In genomic region chr9:44719632-44720357, GRCm38 (mm10) we compare ENCODE assay signal across 7 mouse cellular contexts. TPM values are rescaled to one million over a fixed set of nuclear protein-coding genes. Genes with fewer than 3 reads are reported as not detected.
DNase-seq lines count a peak whose midpoint lies in the region; ATAC-seq lines count a peak whose summit lies in the region.

No protein-coding gene starts in this region.

- H3K4me1 ChIP-seq in forebrain, embryonic 11.5 days (replicated peaks; ENCODE audit: control insufficient read depth, insufficient read depth, low read length), result peaks cover 22% of the 10 kb centered on the region; the same call in 1 of the 2 replicates
- H3K4me1 ChIP-seq in intestine, embryonic 16.5 days (ENCODE audit: control insufficient read depth, insufficient read depth, low read length), result peaks cover 25% of the 10 kb centered on the region

- no peak overlapping the region for H3K27ac ChIP-seq in forebrain, embryonic 11.5 days (ENCODE audit: low read depth, low read length)
- H3K27ac ChIP-seq in intestine, embryonic 16.5 days (ENCODE audit: low read length), result no peak overlapping the region

- H3K27me3 ChIP-seq in forebrain, embryonic 11.5 days (ENCODE audit: control insufficient read depth, insufficient read depth, low read length), result no peaks in the 10 kb centered on the region
- H3K27me3 ChIP-seq in intestine, embryonic 16.5 days (replicated peaks; ENCODE audit: control insufficient read depth, insufficient read depth, low read length), result no peaks in the 10 kb centered on the region

- no peak for ATAC-seq in forebrain, embryonic 11.5 days (replicated peaks; ENCODE audit: low FRiP score)
- ATAC-seq in intestine, embryonic 16.5 days, result no peak
- ATAC-seq in activated CD4-positive, CD25-positive, alpha-beta regulatory T cell, adult 4 months, result no peak

- H3K9me3 ChIP-seq in forebrain, embryonic 11.5 days (ENCODE audit: control insufficient read depth, low read length), result no peaks in the 10 kb centered on the region
- no peaks in the 10 kb centered on the region for H3K9me3 ChIP-seq in intestine, embryonic 16.5 days (ENCODE audit: control insufficient read depth, low read length)

- H3K36me3 ChIP-seq in forebrain, embryonic 11.5 days (ENCODE audit: control insufficient read depth, insufficient read depth, low read length), result no peaks in the 10 kb centered on the region; the same call in 1 of the 2 replicates
- H3K36me3 ChIP-seq in intestine, embryonic 16.5 days (ENCODE audit: control insufficient read depth, insufficient read depth, low read length), result no peaks in the 10 kb centered on the region

- peak overlapping the region; percentile 65 for H3K4me3 ChIP-seq in forebrain, embryonic 11.5 days (ENCODE audit: low read depth, low read length)
- peak overlapping the region; percentile 65; the same call in 1 of the 2 replicates for H3K4me3 ChIP-seq in intestine, embryonic 16.5 days (ENCODE audit: low read length)

- intact Hi-C loops in left cerebral cortex, postnatal 4 days (cut with DNase I), result no loop called here
- intact Hi-C loops in left cerebral cortex, postnatal 25 days (cut with DNase I), result no loop called here

- H3K4me2 ChIP-seq in forebrain, embryonic 11.5 days (ENCODE audit: low read depth, low read length, severe bottlenecking), result peak overlapping the region; percentile 58
- peak overlapping the region; percentile 96; the same call in 1 of the 2 replicates for H3K4me2 ChIP-seq in intestine, embryonic 16.5 days (ENCODE audit: low read depth, low read length)

- H3K9ac ChIP-seq in forebrain, embryonic 11.5 days (ENCODE audit: low read length), result peak overlapping the region; percentile 91
- peak overlapping the region; percentile 76; the same call in 1 of the 2 replicates for H3K9ac ChIP-seq in intestine, embryonic 16.5 days (ENCODE audit: low read depth, low read length)

- peak; percentile 84 for DNase-seq in left cerebral cortex, postnatal 4 days
- DNase-seq in left cerebral cortex, postnatal 25 days (ENCODE audit: low spot score in 2 of 2), result no peak
- no peak for DNase-seq in forebrain, embryonic 11.5 days (ENCODE audit: low spot score)
- DNase-seq in retina, postnatal 1 day, result peak; percentile 79
- no peak for DNase-seq in spleen, postnatal 4 days (ENCODE audit: low spot score in 2 of 2)

- WGBS in forebrain, embryonic 11.5 days, result 84% methylated on average over 8 of the region's 8 CpGs
- 73% methylated on average over 8 of the region's 8 CpGs for WGBS in intestine, embryonic 16.5 days

RNA-seq across cellular contexts. Expression of gene Phldb1, which starts 15.2 kb away (rescaled TPM):
- 100 to 1,000 TPM; 132 to 141 TPM for total RNA-seq in left cerebral cortex, postnatal 4 days (2021)
- total RNA-seq in left cerebral cortex, postnatal 25 days (2021), result 10 to 100 TPM; 54.9 to 70.7 TPM
- 43.5 and 46.0 TPM in 2 replicates for polyA plus RNA-seq in forebrain, embryonic 11.5 days (2014; fragmentation: Nextera tagmentation; extraction: Ambion mirVana)
- 12.9 and 14.4 TPM in 2 replicates for polyA plus RNA-seq in intestine, embryonic 16.5 days (2015; fragmentation: Nextera tagmentation; extraction: Ambion mirVana)
- under 1 TPM in 1 of 2 experiments, not detected in 1; 0.30 TPM for polyA plus RNA-seq in activated CD4-positive, CD25-positive, alpha-beta regulatory T cell, adult 4 months (2017; shearing (Covaris generic))

RNA-seq across cellular contexts. Expression of gene Treh, which starts 46.8 kb away (rescaled TPM):
- total RNA-seq in left cerebral cortex, postnatal 4 days (2021), result not detected
- under 1 TPM; 0.25 to 0.34 TPM for total RNA-seq in left cerebral cortex, postnatal 25 days (2021)
- polyA plus RNA-seq in forebrain, embryonic 11.5 days (2014; fragmentation: Nextera tagmentation; extraction: Ambion mirVana), result not detected in 2 replicates
- 0.09 and 0.16 TPM in 2 replicates for polyA plus RNA-seq in intestine, embryonic 16.5 days (2015; fragmentation: Nextera tagmentation; extraction: Ambion mirVana)
- polyA plus RNA-seq in activated CD4-positive, CD25-positive, alpha-beta regulatory T cell, adult 4 months (2017; shearing (Covaris generic)), result not detected

RNA-seq across cellular contexts. Expression of gene Arcn1, which starts 47.9 kb away (rescaled TPM):
- 100 to 1,000 TPM; 116 to 122 TPM for total RNA-seq in left cerebral cortex, postnatal 4 days (2021)
- 100 to 1,000 TPM in 1 of 2 experiments, 10 to 100 TPM in 1; 98.0 to 103 TPM for total RNA-seq in left cerebral cortex, postnatal 25 days (2021)
- polyA plus RNA-seq in forebrain, embryonic 11.5 days (2014; fragmentation: Nextera tagmentation; extraction: Ambion mirVana), result 171 and 185 TPM in 2 replicates
- polyA plus RNA-seq in intestine, embryonic 16.5 days (2015; fragmentation: Nextera tagmentation; extraction: Ambion mirVana), result 187 and 196 TPM in 2 replicates
- 10 to 100 TPM; 83.9 to 84.2 TPM for polyA plus RNA-seq in activated CD4-positive, CD25-positive, alpha-beta regulatory T cell, adult 4 months (2017; shearing (Covaris generic))

RNA-seq across cellular contexts. Expression of gene Ift46, which starts 47.9 kb away (rescaled TPM):
- 100 to 1,000 TPM; 111 to 114 TPM for total RNA-seq in left cerebral cortex, postnatal 4 days (2021)
- total RNA-seq in left cerebral cortex, postnatal 25 days (2021), result 10 to 100 TPM; 68.8 to 83.5 TPM
- polyA plus RNA-seq in forebrain, embryonic 11.5 days (2014; fragmentation: Nextera tagmentation; extraction: Ambion mirVana), result 121 TPM in 2 replicates
- 68.1 and 71.4 TPM in 2 replicates for polyA plus RNA-seq in intestine, embryonic 16.5 days (2015; fragmentation: Nextera tagmentation; extraction: Ambion mirVana)
- 10 to 100 TPM; 62.3 to 65.5 TPM for polyA plus RNA-seq in activated CD4-positive, CD25-positive, alpha-beta regulatory T cell, adult 4 months (2017; shearing (Covaris generic))

Comparison
In these comparisons a context has a peak if more than half of its experiments do, and no peak if none do; other contexts are left out.
1. DNase-seq: peak in left cerebral cortex, postnatal 4 days (single experiment) and retina, postnatal 1 day (single experiment); none in left cerebral cortex, postnatal 25 days (0 of 2), forebrain, embryonic 11.5 days (single experiment) and spleen, postnatal 4 days (0 of 2).
2. RNA of gene Phldb1, which starts 15.2 kb away (polyA plus RNA-seq): 43.5 to 46.0 TPM in forebrain, embryonic 11.5 days and 12.9 to 14.4 TPM in intestine, embryonic 16.5 days; 0.30 TPM in activated CD4-positive, CD25-positive, alpha-beta regulatory T cell, adult 4 months; every median in the first group is over 10 times any median in the second.